Mouse (Mus musculus) lung, embryonic 15.5 days (tissue): ENCODE measurements around the gene Rbms3. TPM values are rescaled to one million over a fixed set of nuclear protein-coding genes. Genes with fewer than 3 reads are reported as not detected.

Experiments
- ATAC-seq: fragments of 200-750 bp; cut with Nextera tagmentation; 2 replicates; pipeline ENCODE4 v1.8.0; 2017; ENCODE audit warnings: moderate number of reproducible peaks, borderline replicate concordance; ENCODE audit not compliant: low FRiP score, low TSS enrichment; ENCODE audit errors: extremely low read depth
- H3K27ac ChIP-seq: fragments of 300-500 bp; sonication (generic); 2 replicates; pipeline ENCODE4 v1.5.1; 2015; ENCODE audit warnings: moderate library complexity, mild to moderate bottlenecking, inconsistent platforms
- H3K27me3 ChIP-seq: fragments of 300-500 bp; sonication (generic); 2 replicates; pipeline ENCODE4 v1.6.1; 2015; ENCODE audit warnings: inconsistent platforms
- H3K36me3 ChIP-seq: fragments of 300-500 bp; sonication (generic); 2 replicates; pipeline ENCODE4 v1.6.1; 2015; ENCODE audit warnings: inconsistent platforms
- H3K4me1 ChIP-seq: fragments of 300-500 bp; sonication (generic); 2 replicates; pipeline ENCODE4 v1.6.1; 2015; ENCODE audit warnings: inconsistent platforms
- H3K4me2 ChIP-seq: fragments of 300-500 bp; sonication (generic); 2 replicates; pipeline ENCODE4 v1.6.1; 2015; ENCODE audit warnings: inconsistent platforms, mild to moderate bottlenecking, moderate library complexity
- H3K4me3 ChIP-seq: fragments of 300-500 bp; sonication (generic); 2 replicates; pipeline ENCODE4 v1.5.1; 2015; ENCODE audit warnings: mild to moderate bottlenecking, inconsistent platforms
- H3K9ac ChIP-seq: fragments of 300-500 bp; sonication (generic); 2 replicates; pipeline ENCODE4 v1.6.1; 2015; ENCODE audit warnings: inconsistent platforms
- H3K9me3 ChIP-seq: fragments of 300-500 bp; sonication (generic); 2 replicates; pipeline ENCODE4 v1.6.1; 2016; ENCODE audit warnings: inconsistent platforms
- WGBS: fragments of 180-500 bp; shearing (Covaris S2); methylation state at CpG from one replicate; pipeline ENCODE4 v1.1.7; 2015; 5-methylcytosine and 5-hydroxymethylcytosine counted together
- polyA plus RNA-seq: library from polyadenylated mRNA; unstranded; fragments of >200 nt; fragmentation: Nextera tagmentation; extraction: Ambion mirVana; gene quantifications from 2 replicates; pipeline ENCODE4 v1.2.1, GENCODE M21; 2015

The Rbms3 gene
- polyA plus RNA-seq, 1 experiment from 2014 or later: 105 TPM

DNA sequence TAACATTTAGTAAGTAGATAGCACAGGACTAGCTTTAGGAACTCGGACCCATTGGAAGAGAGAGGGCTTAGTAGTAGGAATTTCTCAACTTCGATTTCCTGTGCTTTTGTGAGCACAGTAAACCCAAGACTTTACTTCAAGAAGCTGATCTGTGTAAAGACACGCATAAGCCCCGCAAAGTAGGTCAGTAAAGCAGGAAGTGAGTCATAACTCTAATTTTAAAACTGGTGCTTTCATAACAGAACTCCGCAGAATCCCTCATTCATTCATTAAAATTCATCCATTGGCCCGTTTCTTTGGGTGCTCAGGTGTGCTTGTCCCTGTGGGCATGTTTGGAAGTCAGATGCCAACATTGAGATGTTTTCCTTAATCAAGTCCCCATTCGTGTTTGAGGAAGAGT, 1087.7 kb downstream of the Rbms3 start:
- H3K4me3 ChIP-seq: no peak overlapping the region
- ATAC-seq: no peak
- H3K27ac ChIP-seq: peak overlapping the region; percentile 53; the same call in 1 of the 2 replicates
- peaks cover 4% of the 10 kb centered on the region; the same call in 1 of the 2 replicates for H3K4me1 ChIP-seq
- WGBS: 79% methylated on average over 7 of the region's 7 CpGs
- H3K9me3 ChIP-seq: no peaks in the 10 kb centered on the region
- no peaks in the 10 kb centered on the region for H3K27me3 ChIP-seq
- no peak overlapping the region for H3K9ac ChIP-seq
- no peaks in the 10 kb centered on the region for H3K36me3 ChIP-seq
- H3K4me2 ChIP-seq: no peak overlapping the region

GRCm38 (mm10) chr9:116535709-116536108, 1094.0 kb downstream of the Rbms3 start:
- Histone ChIP-seq H3K4me3 (no peak overlapping the region), H3K27ac (no peak overlapping the region), H3K4me2 (no peak overlapping the region), H3K36me3 (no peaks in the 10 kb centered on the region), H3K9ac (no peak overlapping the region), H3K27me3 (no peaks in the 10 kb centered on the region), H3K4me1 (no peaks in the 10 kb centered on the region), H3K9me3 (no peaks in the 10 kb centered on the region; the same call in none of the 2 replicates)
- WGBS: 50% methylated on average over 3 of the region's 3 CpGs
- ATAC-seq: no peak

GRCm38 (mm10) chr9:116533381-116533780, 1096.3 kb downstream of the Rbms3 start:
- Histone ChIP-seq H3K27me3 (no peaks in the 10 kb centered on the region), H3K36me3 (no peaks in the 10 kb centered on the region), H3K27ac (no peak overlapping the region), H3K4me2 (no peak overlapping the region), H3K4me3 (no peak overlapping the region), H3K9ac (no peak overlapping the region), H3K4me1 (no peaks in the 10 kb centered on the region), H3K9me3 (no peaks in the 10 kb centered on the region; the same call in none of the 2 replicates)
- 74% methylated on average over 5 of the region's 5 CpGs for WGBS
- ATAC-seq: no peak

- 94% methylated on average over 4 of the region's 4 CpGs for WGBS
- Histone ChIP-seq H3K4me1 (no peaks in the 10 kb centered on the region), H3K36me3 (no peaks in the 10 kb centered on the region), H3K4me3 (no peak overlapping the region), H3K27ac (no peak overlapping the region), H3K9ac (no peak overlapping the region), H3K4me2 (no peak overlapping the region), H3K27me3 (no peaks in the 10 kb centered on the region), H3K9me3 (no peaks in the 10 kb centered on the region; the same call in none of the 2 replicates)
- no peak for ATAC-seq
These were observed 1098.6 kb downstream of the Rbms3 start for GRCm38 (mm10) chr9:116531121-116531520.

GRCm38 (mm10) chr9:116524386-116524785, 1105.3 kb downstream of the Rbms3 start:
- no peak overlapping the region for H3K4me3 ChIP-seq
- no peak overlapping the region for H3K9ac ChIP-seq
- H3K27me3 ChIP-seq: no peaks in the 10 kb centered on the region
- H3K36me3 ChIP-seq: no peaks in the 10 kb centered on the region
- no peaks in the 10 kb centered on the region for H3K4me1 ChIP-seq
- H3K27ac ChIP-seq: no peak overlapping the region
- no peaks in the 10 kb centered on the region for H3K9me3 ChIP-seq
- 59% methylated on average over 5 of the region's 5 CpGs for WGBS
- ATAC-seq: no peak
- no peak overlapping the region for H3K4me2 ChIP-seq
